Mouse (Mus musculus) frontal cortex, adult 2 months (tissue): Measurements from ENCODE around the gene Aknad1. TPM values are rescaled to one million over a fixed set of nuclear protein-coding genes. Genes with fewer than 3 reads are reported as not detected.

Experiments used
- DNase-seq, 2 experiments: peaks; one replicate each; pipeline ENCODE4 v3.0.0; 2022; ENCODE audit warnings: low spot score in 1 of 2; ENCODE audit errors: extremely low spot score in 1 of 2
- polyA plus RNA-seq: library from polyadenylated mRNA; depleted of rRNA; stranded (reverse); fragments of >200 nt; gene quantifications from 2 replicates; pipeline ENCODE4 v1.2.3, GENCODE M21; 2012; rRNA removed

Aknad1 gene
- 0.02 and 0.04 TPM in 2 replicates for polyA plus RNA-seq

DNA sequence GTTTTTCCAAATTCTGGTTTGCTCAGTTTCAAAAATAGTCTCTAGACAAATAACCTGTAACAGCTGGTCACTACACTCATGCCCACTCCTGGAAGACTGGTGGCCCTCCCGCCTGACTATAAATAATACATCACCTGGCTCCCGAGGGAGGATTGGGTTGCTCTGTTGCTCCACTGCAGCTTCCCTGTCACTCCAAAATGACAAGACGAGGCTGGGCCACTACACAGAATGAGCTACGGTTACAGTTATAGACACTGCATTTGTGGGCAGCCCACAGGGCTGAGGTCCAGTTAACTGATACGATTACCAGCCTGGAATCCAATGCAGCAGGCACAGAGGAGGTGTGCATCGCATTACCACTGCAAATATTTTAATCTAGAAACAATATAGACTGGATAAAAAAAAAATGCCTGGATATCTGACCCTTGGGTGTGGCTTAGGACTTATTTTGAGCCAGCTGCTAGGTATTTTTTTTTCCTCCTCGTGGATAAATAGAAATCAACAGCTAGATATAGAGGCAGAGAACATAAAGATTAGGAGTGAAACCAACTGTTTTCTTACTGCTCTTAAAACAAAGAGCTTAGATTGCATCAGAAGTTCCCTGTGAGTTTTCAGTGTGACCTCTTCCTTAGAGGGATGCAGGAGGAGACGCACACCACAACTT is at the start of gene Aknad1:
Gene Aknad1 (plus strand): TSS at position 614 of the 664 bp plus-strand sequence.
- no peak for DNase-seq

DNA sequence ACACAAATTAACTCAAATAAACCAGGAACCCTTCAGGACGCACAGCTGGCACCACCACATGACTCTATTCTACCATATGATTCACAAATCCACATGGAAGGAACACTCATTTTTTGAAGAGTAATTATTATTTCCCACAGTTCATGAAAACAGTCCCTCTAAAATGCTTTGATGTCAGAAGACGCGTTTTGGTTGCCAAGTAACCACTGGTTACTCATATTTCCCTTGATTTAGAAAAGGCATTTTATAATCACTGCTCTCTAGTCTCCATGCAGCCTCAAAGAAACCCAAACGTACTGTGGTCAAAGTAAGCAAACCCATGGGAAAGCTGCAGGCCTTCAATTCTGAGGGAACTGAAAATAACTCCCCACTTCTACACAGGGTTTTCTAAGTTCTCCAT is 49.5 kb upstream of the Aknad1 start:
- peak in 1 of 2 experiments; percentile 13 for DNase-seq

DNA sequence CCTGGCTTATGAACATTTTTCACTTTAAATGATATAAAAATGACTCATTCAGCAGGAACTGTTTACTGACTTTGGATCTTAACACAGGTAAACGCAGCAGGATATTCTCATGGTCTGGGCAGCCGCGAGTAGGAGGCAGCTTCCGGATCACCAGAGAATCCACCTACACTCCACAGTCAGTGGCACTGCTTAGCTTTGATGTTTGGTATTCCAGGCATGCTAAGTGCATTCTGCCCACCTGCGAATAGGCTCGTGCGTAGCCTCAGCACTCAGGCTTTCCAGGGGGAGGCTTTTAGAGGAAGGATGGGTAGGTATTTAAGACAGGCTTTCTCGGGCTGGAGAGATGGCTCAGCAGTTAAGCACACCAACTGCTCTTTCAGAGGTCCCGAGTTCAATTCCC is 45.1 kb upstream of the Aknad1 start:
- DNase-seq, result peak in 1 of 2 experiments; percentile 31

DNA sequence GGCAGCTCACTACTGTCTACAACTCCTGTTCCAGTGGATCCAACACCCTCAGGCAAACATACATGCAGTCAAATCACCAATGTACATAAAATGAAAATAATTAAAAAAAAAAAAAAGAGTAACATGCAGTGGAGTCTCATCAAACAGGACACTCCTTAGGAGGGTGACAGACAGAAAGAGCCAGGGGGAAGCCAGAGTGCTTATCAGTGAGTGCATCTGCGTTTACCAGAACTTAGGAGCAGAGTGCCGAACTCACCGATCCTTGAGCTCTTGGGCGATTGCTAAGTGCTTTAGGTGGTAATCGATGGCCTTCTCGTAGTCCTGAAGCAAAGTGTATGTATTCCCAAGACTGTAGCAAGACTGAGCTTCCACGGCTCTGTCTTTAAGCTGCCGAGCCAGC is 40.8 kb upstream of the Aknad1 start:
- DNase-seq, result no peak

DNA sequence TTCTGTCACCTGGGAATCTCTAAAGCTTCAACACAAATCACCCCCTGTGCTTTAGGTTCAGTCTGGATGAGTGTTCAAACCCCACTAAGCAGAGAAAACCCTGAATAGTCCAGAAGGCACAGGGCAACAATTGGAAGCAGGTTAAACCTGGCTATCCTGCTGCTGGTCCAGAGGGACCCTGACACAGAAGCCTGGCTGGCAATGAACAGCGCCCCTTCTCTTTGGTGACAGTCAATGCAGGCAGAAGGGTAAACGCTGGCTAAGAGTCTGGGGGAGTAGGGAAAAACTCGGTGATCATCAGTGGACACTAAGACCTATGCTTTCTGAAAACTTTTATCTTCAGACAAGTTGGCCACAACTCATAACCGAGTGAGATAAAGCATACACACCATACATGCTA is 39.7 kb upstream of the Aknad1 start:
- no peak for DNase-seq

DNA sequence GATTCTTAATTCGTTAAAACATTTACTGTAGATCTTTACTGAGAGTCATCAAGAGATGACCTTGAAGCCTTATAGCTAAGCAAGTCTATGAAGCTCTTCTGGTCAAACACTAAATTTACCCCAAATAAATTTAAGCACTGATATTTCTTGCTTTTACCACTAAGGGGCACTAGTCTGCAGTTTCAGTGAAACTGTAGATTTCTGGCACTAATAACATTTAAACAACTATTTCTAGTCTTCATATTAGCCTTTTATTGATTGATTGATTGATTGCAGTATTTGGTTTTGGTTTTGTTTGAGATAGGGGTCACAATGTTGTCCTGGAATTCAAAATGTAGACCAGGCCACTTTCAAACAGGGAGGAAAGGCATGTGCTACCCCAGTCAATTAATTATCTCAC is 38.2 kb upstream of the Aknad1 start:
- peak in 1 of 2 experiments; percentile 40 for DNase-seq

DNA sequence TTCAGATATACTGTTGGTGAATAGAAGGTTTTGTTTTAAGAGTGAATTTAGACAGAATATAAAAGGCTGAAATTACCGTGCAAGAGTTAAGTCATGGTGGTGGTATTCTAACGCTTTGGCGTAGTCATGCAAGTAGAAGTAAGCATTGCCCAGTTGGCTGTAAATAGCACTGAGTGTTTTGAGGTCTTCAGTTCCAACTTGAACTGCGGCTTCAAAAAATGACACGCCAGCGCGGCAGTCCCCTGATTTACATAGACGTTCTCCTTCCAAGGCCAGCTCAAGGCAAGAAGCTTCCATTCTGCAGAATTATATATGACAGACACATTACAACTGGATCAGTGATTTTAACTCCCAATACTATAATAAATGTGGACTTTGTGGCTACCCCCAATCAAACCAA is 36.7 kb upstream of the Aknad1 start:
- DNase-seq, result no peak

DNA sequence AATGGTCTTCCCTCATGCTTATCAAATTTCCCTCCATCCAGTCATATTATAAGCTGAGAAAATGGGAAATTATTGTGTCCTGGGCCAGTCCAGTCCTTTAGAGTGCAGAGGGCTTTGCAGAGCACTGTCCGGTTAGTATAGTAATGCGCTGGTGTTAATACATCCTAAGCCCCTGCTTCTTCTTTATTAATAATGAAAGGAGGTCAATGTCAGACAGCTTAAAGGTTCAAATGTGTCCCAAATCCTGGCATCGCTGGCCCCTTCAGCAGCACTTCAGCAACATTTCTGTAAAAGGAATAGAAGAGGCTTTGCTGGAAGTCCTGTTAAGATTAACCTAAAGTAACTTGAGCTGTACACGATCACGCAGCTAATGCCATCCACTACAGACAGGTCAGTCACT is 28.2 kb upstream of the Aknad1 start:
- no peak for DNase-seq

DNA sequence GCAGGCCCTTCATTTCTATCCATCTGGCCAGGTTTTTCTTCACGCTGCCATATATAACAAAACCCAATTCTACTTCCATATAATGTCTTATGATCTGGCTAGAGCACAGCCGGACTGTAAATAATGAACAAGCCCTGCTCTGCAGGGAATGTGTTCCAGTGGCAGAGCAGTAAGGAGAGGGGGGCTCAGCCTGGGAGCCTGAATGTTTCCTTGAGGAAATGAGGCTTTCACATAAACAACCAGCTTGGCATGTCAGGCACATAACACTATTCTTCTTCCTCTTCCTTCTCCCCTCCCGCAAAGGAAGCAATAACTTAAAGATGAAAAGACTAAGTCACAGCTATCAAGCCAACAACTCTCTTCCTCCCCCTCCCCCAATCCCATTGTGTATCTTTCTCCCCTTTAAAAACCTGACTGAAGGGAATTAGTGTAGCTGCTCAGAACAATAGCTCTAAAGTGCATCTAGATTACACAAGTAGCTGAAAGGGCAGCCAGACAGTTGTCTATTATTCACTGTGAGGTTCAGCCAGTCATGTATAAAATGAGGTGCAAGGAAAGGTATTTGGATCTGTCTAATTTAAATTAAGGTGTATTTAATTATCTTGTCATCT is 26.3 kb upstream of the Aknad1 start:
- no peak for DNase-seq

DNA sequence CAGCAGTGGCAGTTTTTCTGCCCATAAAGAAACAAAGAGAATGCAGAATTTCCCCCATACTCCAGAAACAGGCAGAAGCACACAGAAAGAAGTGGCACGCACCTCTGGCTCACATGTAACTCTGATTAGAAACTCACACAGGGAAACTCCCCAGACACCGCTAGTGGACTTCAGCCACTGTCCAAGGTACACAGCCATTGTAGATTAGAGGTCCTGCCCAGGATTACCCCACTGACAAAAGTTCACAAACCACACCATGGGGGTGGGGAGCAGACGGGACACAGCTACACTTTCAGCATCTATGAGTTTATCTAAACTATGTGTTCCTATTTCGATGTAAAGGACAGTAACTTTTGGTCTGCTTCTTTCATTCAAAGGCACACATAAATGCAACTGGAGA is 24.6 kb upstream of the Aknad1 start:
- no peak for DNase-seq

DNA sequence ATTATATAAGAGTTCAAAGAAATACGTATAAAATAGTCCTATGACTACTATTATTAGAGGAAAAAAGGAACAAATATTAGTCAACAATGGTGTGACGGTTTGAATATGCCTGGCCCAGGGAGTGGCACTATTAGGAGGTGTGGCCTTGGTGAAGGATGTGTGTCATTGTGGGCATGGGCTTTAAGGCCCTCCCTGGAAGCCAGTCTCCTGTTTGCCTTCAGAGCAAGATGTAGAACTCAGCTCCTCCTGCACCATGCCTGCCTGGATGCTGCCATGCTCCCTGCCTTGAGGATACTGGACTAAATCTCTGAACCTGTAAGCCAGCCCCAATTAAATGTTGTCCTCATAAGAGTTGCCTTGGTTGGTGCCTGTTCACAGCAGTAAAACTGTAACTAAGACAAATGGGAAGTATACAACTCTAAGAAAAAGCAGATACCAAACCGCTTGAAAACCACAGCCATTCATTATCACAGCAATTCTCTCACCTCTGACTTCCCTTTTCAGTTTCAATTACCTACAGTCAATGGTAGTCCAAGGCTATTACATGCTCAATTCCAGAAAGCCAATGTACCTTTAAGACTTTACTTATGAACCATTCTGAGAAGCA is 21.5 kb upstream of the Aknad1 start:
- no peak for DNase-seq

DNA sequence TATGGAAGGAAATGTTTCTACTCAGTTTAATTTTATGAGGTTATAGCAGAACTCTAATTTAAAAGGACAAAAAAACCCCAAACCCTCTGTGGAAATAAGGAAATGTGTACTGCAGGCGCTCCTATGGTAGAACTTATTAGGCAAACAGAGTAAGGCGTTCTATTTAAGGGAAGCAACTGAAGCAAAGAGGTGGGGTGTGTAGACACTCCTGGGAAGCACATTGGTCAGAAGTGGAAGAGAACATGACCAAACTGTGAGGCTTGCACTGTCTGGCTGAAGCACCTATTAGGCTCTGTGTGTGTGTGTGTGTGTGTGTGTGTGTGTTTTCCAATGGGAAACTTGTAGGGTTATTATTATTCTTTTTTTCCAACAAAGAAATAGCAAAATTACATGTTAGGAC is 20.1 kb upstream of the Aknad1 start:
- no peak for DNase-seq

DNA sequence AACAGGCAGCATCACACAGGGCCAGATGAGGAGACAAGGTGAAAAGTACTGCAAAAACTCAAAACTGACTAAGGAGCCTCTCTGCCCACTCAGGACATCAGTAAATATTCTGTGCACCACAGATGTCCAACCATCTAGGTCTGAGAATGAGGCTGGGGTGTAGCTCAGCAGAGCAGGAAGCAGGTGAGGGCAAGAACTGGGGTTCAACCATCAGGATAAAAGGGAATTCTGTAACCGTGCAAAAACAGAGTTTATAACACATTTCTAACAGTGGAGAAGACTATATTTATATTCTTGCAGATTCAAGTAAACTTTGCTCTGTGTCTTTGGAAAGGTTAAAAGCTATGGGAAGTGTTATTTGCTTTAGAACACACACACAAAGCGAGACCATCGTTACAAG is 19.7 kb upstream of the Aknad1 start:
- DNase-seq, result no peak

DNA sequence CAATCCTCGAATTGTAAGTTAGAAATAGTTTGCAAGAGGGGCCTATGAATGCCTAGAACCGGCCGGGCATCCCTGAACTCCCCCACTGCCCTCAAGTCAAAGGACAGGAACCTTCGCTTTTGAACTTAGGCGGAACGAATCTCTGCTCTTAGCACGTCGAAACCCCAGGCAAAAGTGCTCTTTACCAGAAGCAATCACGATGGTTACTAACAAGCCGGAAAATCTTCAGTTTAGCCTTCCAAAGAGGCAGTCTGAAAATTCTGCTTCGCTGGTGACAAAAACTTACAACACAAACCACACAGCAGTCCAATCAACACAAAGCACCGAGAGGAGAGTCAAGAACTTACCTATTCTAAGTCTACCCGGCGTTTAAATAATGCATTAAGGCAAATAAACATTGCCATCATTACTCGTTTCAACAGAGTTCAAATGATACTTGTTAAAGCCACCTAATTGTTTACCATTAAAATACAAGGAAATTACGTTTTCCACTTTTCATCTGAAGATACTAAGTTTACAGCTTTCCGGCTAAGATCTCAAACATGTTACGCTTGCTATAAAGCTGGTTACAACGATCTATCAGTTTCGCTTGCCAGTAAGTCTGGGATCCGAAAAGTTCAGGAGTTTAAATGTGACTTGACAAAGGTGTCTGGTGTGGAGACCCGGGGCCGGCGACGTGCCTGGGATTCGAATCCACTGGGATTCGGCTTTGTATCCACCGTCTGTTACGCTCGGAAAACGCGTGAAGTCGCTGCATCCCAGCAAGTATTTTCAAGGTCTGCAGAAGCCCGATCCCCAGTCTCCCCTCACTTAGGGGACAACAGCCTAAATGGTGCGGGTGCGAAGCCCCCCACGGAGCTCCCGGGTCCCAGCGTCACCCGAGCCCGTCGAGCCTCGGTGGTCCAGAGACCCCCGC is 18.1 kb upstream of the Aknad1 start:
- DNase-seq, result peak in 1 of 2 experiments; percentile 56

DNA sequence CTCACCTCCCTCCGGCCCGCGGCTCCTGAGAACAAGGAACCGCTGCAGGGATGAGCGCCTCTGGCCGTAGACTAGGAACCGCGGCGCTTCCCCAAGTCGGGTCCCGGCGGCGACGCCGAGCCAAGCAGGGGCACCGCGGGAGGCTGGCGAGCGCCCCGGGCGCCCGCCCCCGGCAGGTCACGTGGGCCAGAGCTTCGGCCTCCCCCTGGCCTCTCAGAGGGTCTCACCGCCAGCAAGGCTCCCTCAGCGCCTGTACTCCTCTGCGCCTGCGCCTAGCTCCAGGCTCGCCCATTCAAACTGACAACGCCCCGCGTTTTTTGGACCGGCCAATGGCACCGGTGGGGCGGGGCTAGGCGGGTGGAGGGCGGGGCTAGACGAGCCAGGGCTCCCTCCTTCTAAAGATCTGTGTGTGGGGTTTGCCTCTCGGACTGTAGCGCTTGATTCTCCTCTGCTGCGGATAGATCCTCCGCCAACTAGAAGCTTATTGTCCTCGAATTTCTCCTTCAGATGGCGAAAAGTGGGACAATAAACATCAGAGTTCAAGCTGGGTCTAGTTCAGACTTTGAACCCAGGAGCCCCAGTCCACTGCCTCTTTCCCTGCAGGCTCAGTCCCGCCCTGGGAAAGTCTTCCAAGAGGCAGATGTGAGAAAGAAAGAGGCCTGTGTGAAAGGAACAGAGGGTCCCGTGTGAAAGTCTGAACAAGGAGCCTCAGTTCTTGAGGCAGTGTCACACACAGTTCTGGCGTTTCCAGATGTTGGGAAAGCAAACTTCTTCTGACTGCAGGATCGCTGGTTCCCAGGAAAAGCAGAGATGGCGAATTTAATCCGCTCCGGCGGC is 17.2 kb upstream of the Aknad1 start, which contains the start of gene Gpsm2:
Gene Gpsm2 (minus strand): TSS at position 274 of the 837 bp plus-strand sequence.
- peak; percentile 93 to 97 for DNase-seq

DNA sequence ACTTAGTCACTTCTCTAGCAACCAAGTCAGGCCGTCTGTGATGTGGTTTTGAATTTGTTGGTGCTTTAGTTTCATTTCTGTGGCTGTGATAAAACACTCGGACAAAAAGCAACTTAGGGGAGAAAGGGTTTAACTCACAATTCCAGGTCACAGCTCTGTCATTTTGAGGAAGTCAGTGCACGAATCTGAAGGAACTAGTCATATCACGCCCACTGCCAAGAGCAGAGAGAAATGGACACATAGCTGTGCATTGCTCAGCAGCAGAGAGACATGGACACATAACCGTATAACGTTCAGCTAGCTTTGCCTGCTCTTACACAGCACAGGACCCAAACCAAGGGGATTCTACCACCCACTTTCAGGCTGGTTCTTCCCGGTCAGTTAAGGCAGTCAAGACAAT is 13.0 kb upstream of the Aknad1 start:
- DNase-seq, result no peak

DNA sequence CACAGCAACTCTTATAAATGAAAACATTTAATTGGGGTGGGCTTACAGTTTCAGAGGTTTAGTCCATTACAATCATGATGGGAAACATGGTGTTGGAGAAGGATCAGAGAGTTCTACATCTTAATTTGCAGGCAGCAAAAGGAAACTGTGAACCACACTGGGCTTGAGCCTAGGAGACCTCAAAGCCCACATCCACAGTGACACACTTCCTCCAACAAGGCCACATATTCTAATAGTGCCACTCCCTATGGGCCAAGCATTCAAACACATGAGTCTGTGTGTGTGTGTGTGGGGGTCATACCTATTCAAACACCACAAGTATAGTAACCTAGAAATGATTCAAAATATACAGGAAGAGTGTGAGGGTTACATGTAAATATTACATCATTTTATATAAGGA is 12.1 kb upstream of the Aknad1 start:
- DNase-seq, result no peak

DNA sequence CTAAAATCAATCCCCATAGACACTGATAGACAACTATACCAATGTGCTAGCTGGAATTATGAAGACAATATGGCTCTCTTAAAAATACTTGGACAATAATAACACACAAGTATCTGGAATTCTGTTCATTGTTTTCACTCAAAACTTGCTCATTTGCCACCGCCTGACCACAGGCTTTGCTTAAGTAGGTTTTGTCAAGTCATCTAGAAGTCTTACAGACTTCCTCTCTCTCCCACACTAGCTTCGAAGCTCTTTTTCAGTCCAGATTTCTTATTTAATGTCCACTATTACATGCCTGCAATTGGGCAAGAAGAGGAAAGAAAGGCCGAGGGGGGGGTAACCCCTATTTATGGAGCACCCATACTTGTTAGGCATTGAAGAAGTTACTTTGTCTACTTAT is 11.7 kb upstream of the Aknad1 start:
- no peak for DNase-seq

DNA sequence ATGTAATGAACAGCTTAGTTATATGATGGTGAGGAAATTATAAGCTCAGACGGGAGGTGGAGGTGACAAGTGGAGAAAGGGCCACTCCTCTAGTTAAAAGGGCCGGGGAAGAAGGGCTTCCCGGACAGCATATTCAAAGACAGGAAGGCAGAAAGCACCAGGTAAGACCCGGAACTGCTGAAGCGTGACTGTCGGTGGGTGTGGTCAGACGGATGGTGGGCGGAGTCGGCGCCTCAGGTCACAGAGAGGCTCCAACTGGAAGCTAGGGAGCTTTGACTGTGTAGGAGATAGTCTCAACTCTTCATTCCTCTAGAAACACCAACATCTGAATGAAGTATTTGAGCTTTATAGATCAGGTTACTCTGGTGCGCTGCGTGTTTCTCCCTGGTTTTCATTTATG is 9.1 kb upstream of the Aknad1 start:
- DNase-seq, result no peak

DNA sequence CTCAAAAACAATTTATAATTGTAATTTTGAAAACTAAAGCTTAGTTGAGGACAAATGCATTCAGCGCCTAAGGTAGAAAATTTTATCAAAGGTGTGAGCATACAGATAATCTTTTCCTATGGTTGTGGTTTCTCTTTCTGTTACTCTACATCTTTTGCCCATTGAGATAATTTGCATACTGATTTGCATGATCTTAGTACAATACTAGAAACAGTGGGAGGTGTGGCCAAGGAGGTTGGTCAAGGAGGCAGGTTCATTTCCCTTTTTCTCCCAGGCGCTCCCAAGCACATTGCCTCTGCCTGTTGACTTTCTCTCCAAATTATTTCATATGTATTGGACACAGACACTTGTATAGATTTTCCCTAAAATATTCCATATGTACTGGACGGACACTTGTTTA is 1.7 kb upstream of the Aknad1 start:
- no peak for DNase-seq
